Mouse (Mus musculus): ENCODE measurements around the gene Sesn1. TPM values are rescaled to one million over a fixed set of nuclear protein-coding genes. Genes with fewer than 3 reads are reported as not detected.
"Not testable (repeated sequence)": the region's sequence is repeated elsewhere in the genome, so short reads cannot be mapped to it uniquely, and the experiment has no call there.

The Sesn1 gene
- polyA plus RNA-seq, 1 experiment = 55.4 TPM

DNA sequence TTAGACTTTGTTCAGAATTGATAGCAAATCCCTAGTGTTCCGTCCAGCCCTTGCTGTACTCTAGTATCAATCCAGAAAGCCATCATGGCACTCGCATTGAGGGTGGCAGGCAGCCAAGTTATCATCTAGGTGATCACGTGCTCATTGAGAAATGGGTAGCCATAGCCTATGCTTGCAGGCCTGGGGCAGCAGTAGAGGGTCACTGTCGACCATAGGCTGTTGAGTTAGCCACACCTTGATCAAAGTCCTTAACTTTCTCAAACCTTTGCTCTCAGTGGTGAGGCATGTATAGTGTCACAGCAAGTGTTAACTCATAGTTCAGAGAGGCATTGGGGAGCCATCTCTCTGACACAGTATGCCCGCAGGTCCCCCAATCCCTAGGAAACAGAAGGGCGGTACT, 11.4 kb downstream of the Sesn1 start:
- Histone ChIP-seq H3K4me1 (ENCODE audit: control insufficient read depth, insufficient read depth, insufficient read length, low read length) (peaks cover 14% of the 10 kb centered on the region; the same call in 1 of the 2 replicates), H3K27me3 (ENCODE audit: control insufficient read depth, insufficient read depth, low read length) (no peaks in the 10 kb centered on the region), H3K4me3 (ENCODE audit: low read depth, low read length) (no peak overlapping the region), H3K27ac (ENCODE audit: insufficient read depth, low read depth, low read length) (no peak overlapping the region), H3K36me3 (ENCODE audit: control insufficient read depth, insufficient read depth, low read length) (no peaks in the 10 kb centered on the region)
- TF ChIP-seq POLR2A (IDR thresholded peaks at IDR 0.05; ENCODE audit: low read depth, low read length) = no peak; the same call in 1 of the 2 replicates
- TF ChIP-seq CTCF (IDR thresholded peaks at IDR 0.05; ENCODE audit: extremely low read depth, insufficient read length, insufficient replicate concordance, low read depth, low read length) = no peak
- whole genome bisulfite sequencing = 48% methylated on average over 6 of the region's 6 CpGs

- H3K36me3 ChIP-seq (ENCODE audit: control insufficient read depth, insufficient read depth, low read length) = no peaks in the 10 kb centered on the region
- H3K4me3 ChIP-seq (ENCODE audit: low read depth, low read length) = no peak overlapping the region
- no peak overlapping the region for H3K27ac ChIP-seq (ENCODE audit: insufficient read depth, low read depth, low read length)
- TF ChIP-seq POLR2A (IDR thresholded peaks at IDR 0.05; ENCODE audit: low read depth, low read length) (no peak), CTCF (IDR thresholded peaks at IDR 0.05; ENCODE audit: extremely low read depth, insufficient read length, insufficient replicate concordance, low read depth, low read length) (no peak)
- no peaks in the 10 kb centered on the region for H3K27me3 ChIP-seq (ENCODE audit: control insufficient read depth, insufficient read depth, low read length)
- peaks cover 13% of the 10 kb centered on the region; the same call in 1 of the 2 replicates for H3K4me1 ChIP-seq (ENCODE audit: control insufficient read depth, insufficient read depth, insufficient read length, low read length)
- 75% methylated on average over 5 of the region's 5 CpGs for WGBS
These were observed 13.0 kb downstream of the Sesn1 start for GRCm38 (mm10) chr10:41822573-41823281.

DNA sequence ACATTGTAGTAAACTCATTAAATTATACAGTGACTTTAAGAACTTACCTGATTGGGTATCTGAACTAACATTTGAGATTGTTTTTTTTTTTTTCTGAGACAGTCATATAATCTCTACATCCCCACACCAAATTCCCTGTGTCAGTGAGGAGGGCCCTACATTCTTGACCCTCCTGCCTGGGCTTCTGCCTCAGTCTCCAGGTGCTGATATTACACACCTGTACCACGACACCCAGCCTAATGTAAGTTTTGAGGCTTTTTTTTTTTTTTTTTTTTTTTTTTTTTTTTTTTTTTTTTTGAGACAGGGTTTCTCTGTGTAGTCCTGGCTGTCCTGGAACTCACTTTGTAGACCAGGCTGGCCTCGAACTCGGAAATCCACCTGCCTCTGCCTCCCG, 13.5 kb downstream of the Sesn1 start:
- peaks cover 13% of the 10 kb centered on the region; the same call in 1 of the 2 replicates for H3K4me1 ChIP-seq (ENCODE audit: control insufficient read depth, insufficient read depth, insufficient read length, low read length)
- H3K27me3 ChIP-seq (ENCODE audit: control insufficient read depth, insufficient read depth, low read length); H3K36me3 ChIP-seq (ENCODE audit: control insufficient read depth, insufficient read depth, low read length); H3K27ac ChIP-seq (ENCODE audit: insufficient read depth, low read depth, low read length); H3K4me3 ChIP-seq (ENCODE audit: low read depth, low read length): not testable (repeated sequence)
- 95% methylated on average over 4 of the region's 4 CpGs for WGBS

GRCm38 (mm10) chr10:41823916-41824315, 14.2 kb downstream of the Sesn1 start:
- no peak for TF ChIP-seq CTCF (IDR thresholded peaks at IDR 0.05; ENCODE audit: extremely low read depth, insufficient read length, insufficient replicate concordance, low read depth, low read length)
- no peak for TF ChIP-seq POLR2A (IDR thresholded peaks at IDR 0.05; ENCODE audit: low read depth, low read length)
- H3K27me3 ChIP-seq (ENCODE audit: control insufficient read depth, insufficient read depth, low read length) = no peaks in the 10 kb centered on the region
- 57% methylated on average over 4 of the region's 4 CpGs for WGBS
- H3K27ac ChIP-seq (ENCODE audit: insufficient read depth, low read depth, low read length) = no peak overlapping the region
- no peaks in the 10 kb centered on the region for H3K36me3 ChIP-seq (ENCODE audit: control insufficient read depth, insufficient read depth, low read length)
- H3K4me3 ChIP-seq (ENCODE audit: low read depth, low read length) = no peak overlapping the region
- H3K4me1 ChIP-seq (ENCODE audit: control insufficient read depth, insufficient read depth, insufficient read length, low read length) = peaks cover 15% of the 10 kb centered on the region; the same call in 1 of the 2 replicates

DNA sequence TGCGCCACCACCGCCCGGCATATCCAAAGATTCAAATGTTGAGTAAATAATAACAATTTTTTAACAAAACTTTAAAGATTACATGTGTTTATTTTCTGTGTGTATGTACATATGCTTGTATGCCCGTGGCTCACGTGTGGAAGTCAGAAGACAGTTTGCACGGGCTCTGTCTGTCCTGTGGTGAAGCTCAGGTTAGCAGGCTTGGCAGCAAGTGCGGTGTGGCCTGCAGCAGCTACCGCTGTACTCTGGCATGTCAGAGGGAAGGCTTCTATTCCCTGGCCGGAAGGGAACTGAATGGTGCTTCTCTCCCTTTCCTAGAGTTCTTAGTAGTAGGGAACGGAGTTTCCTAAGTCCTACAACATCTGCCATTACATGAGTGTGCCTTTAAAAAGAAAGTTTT, 15.3 kb downstream of the Sesn1 start:
- Histone ChIP-seq H3K27ac (ENCODE audit: insufficient read depth, low read depth, low read length) (no peak overlapping the region), H3K4me3 (ENCODE audit: low read depth, low read length) (no peak overlapping the region), H3K4me1 (ENCODE audit: control insufficient read depth, insufficient read depth, insufficient read length, low read length) (peaks cover 15% of the 10 kb centered on the region; the same call in 1 of the 2 replicates), H3K27me3 (ENCODE audit: control insufficient read depth, insufficient read depth, low read length) (no peaks in the 10 kb centered on the region), H3K36me3 (ENCODE audit: control insufficient read depth, insufficient read depth, low read length) (no peaks in the 10 kb centered on the region)
- WGBS = 87% methylated on average over 10 of the region's 10 CpGs
- TF ChIP-seq POLR2A (IDR thresholded peaks at IDR 0.05; ENCODE audit: low read depth, low read length) = no peak
- TF ChIP-seq CTCF (IDR thresholded peaks at IDR 0.05; ENCODE audit: extremely low read depth, insufficient read length, insufficient replicate concordance, low read depth, low read length) = no peak

DNA sequence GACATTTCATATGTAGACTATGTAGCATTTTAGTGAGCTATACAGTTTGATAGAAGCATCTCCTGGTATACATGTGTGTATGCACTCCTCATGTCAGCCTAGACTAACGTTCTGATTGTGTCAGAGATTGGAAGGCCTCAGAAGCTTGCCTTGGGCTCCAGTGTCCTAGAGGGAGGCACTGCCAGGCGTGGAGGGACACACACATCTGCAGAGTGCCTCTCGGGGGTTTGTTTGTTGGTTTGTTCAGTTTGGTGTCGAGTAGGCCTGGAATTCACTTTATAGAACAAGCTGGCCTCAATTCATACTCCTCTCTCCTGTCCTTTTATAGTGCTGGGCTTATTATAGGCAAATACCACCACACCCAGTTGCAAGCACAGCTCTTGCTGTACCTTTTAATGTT, 16.3 kb downstream of the Sesn1 start:
- no peak for TF ChIP-seq CTCF (IDR thresholded peaks at IDR 0.05; ENCODE audit: extremely low read depth, insufficient read length, insufficient replicate concordance, low read depth, low read length)
- TF ChIP-seq POLR2A (IDR thresholded peaks at IDR 0.05; ENCODE audit: low read depth, low read length) = no peak
- Histone ChIP-seq H3K4me1 (ENCODE audit: control insufficient read depth, insufficient read depth, insufficient read length, low read length) (peaks cover 12% of the 10 kb centered on the region; the same call in 1 of the 2 replicates), H3K4me3 (ENCODE audit: low read depth, low read length) (no peak overlapping the region), H3K27ac (ENCODE audit: insufficient read depth, low read depth, low read length) (no peak overlapping the region), H3K27me3 (ENCODE audit: control insufficient read depth, insufficient read depth, low read length) (no peaks in the 10 kb centered on the region), H3K36me3 (ENCODE audit: control insufficient read depth, insufficient read depth, low read length) (no peaks in the 10 kb centered on the region)
- 87% methylated on average over 4 of the region's 4 CpGs for WGBS

DNA sequence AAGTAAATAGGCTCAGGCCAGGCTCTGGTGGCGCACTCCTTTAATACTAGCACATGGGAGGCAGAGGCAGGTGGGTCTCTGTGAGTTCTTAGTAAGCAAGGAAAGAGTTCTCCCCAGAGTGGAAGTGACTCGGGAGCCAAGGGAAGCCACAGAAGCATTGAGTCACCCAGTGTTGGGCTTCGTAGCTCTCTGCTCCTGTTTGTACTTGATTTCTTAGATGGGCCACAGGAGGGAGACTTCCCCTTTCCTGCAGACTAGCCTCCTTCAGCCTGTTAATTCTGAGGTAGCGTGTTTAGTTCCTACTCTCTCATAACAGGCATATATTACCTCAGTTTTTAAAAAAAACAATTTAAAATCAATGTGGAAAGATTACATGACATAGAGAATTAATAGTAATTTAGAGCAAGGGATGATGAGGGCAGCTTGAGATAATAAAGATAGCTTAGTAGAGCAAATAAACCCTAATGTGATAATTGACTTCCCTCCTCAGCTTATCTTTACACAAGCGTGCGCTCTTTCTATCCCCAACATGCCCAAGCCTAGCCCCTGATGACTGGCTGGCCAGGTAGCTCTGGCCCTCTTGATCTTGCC, 16.9 kb downstream of the Sesn1 start:
- Histone ChIP-seq H3K4me1 (ENCODE audit: control insufficient read depth, insufficient read depth, insufficient read length, low read length) (peaks cover 11% of the 10 kb centered on the region; the same call in 1 of the 2 replicates), H3K4me3 (ENCODE audit: low read depth, low read length) (no peak overlapping the region), H3K27me3 (ENCODE audit: control insufficient read depth, insufficient read depth, low read length) (no peaks in the 10 kb centered on the region), H3K27ac (ENCODE audit: insufficient read depth, low read depth, low read length) (no peak overlapping the region), H3K36me3 (ENCODE audit: control insufficient read depth, insufficient read depth, low read length) (no peaks in the 10 kb centered on the region)
- WGBS = 59% methylated on average over 6 of the region's 6 CpGs
- TF ChIP-seq CTCF (IDR thresholded peaks at IDR 0.05; ENCODE audit: extremely low read depth, insufficient read length, insufficient replicate concordance, low read depth, low read length) (no peak), POLR2A (IDR thresholded peaks at IDR 0.05; ENCODE audit: low read depth, low read length) (no peak)

All from small intestine, adult 2 months (tissue).